Mouse (Mus musculus): ENCODE results near the gene Ttc29.

GRCm38 (mm10) chr8:78267894-78268411, 54.9 kb downstream of the Ttc29 start:
- TF ChIP-seq CTCF (IDR thresholded peaks at IDR 0.05; ENCODE audit: low read depth), result no peak
- TF ChIP-seq EP300 (IDR thresholded peaks at IDR 0.05; ENCODE audit: low read depth), result no peak
